Mouse (Mus musculus): ENCODE data around the gene Slc28a1. TPM values are rescaled to one million over a fixed set of nuclear protein-coding genes. Genes with fewer than 3 reads are reported as not detected.

Slc28a1 gene
- total RNA-seq (2021): under 1 TPM in 1 of 2 experiments, not detected in 1; 0.10 TPM
- polyA plus RNA-seq (2012; rRNA removed): 0.03 TPM in 1 of 2 replicates, not detected in the other
- long read RNA-seq: 0 reads

- no peak for DNase-seq
These were observed at the start of gene Slc28a1 for GRCm38 (mm10) chr7:81114555-81114954. TSS of gene Slc28a1 (plus strand) at chr7:81114799.

DNA sequence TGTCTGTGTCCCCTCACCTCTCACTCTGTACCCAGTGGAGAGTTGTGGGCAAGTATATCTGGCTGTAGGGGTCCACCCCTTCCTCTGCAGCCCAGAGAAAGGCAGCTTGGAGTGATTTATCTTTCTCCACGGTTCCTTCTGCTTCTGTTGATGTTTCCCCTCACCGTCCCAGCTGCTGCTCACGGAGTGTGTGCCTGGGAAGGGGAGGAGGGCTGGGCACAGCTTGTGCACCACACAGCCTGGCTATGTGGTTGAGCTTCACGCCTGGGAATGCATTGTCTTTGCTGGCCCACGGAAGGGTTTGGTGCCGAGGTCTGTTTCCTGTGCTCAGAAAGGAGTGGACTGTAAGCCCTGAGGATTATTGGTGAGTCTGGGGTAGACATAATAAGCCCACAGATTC, 47.9 kb upstream of the Slc28a1 start:
- no peak for DNase-seq

DNA sequence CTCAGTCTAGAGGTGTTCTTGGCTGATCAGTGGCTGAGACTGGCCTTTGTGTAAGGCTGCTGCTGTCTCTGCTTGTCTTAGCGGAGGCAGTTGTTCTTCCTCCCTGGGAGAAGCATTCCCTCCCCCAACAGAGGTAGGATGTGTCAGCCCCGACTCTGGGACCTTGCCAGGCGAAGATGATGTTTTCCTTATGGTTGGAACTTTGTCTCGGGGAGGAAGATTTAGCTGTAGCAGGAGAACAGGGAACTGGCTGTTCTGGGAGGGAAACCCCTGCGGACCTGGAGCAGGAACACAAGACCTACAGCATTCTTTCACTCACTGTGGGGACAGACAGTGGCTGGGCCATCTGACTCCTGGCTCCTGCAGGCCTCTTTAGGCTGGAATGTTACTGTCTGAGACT, 42.1 kb upstream of the Slc28a1 start:
- DNase-seq: no peak

GRCm38 (mm10) chr7:81073273-81073672, 41.3 kb upstream of the Slc28a1 start:
- DNase-seq: no peak

DNA sequence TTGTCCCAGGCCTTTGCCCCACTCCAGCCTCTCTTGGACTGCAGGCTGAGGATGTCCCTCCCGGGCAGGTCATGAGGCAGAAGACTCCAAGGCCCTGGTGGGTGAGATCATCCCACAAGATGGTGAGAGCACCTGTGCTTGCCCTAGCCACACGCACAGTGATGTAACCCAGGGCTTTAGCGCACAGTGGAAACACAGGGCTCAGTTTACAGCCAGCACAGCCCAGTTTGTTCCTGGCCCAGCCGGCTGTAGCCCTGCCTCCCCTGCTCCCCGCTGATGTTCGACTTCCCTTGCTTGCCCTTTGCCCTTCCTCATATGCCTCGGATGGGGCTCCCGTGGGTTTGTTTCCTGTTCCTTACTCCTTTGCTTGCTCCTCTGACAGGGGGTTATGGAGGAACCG, 40.1 kb upstream of the Slc28a1 start:
- no peak for DNase-seq

DNA sequence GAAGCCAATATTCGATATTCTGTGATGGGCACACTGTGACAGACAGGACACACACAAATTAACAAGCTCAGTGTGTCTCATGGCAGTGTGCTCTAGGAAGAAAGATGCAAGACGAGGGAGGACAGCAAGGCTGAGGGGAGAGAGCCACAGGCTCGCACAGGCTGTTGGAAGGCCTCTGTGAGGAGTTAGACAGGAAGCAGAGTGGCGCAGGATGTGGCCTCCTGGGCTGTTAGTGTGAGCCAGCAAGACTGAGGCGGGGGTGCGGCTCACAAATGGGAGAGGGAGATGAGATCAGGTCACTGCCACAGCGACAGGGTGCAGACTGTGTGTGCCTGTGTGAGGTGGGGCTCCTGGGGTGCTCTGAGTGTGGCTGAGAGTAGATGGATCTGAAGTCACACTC, 39.3 kb upstream of the Slc28a1 start:
- DNase-seq: no peak

- no peak for DNase-seq
These were observed 38.9 kb upstream of the Slc28a1 start for GRCm38 (mm10) chr7:81075732-81076131.

DNA sequence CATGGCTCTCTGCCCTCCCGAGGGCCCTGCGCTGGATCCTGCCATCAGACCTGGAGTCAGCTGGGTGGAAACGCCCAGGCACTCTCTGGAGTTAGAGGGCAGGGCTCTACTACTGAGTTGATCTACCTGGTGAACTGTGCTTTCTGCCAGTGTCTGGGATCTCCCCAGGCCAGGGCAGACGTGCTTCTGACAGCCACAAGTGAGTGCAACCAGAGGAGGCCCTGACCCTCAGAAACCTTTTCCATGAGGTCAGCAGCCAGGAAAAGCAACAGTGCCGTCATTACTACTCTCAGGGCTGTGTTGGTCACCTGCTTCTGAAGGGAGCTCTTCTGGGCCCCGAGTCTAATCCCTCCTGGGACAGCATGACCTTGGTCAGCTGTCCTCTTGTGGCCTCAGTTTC, 37.6 kb upstream of the Slc28a1 start:
- DNase-seq: no peak

DNA sequence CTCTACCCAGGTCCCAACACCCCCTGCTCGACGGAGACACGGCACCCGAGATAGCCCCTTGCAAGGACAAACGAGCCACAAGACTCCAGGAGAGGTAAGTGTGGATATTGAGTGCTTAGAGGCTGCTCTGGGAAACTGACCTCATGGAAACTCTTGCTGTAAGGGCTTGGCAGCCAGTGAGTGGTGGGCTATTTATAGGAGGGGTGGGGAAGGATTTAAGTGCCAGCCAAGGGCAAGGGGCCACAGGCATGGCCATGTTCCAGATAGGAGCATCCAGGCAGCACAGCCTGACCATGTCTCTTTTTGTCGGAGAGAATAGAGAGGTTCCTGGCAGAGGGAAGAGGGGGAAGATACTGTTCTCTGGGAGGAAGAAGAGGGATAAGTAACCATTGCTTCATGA, 35.9 kb upstream of the Slc28a1 start:
- no peak for DNase-seq

- no peak for DNase-seq
These were observed 21.1 kb upstream of the Slc28a1 start for GRCm38 (mm10) chr7:81093420-81093965.

- DNase-seq: no peak
These were observed 20.4 kb upstream of the Slc28a1 start for GRCm38 (mm10) chr7:81094104-81094757.

- no peak for DNase-seq
These were observed 14.3 kb upstream of the Slc28a1 start for GRCm38 (mm10) chr7:81100341-81100740.

GRCm38 (mm10) chr7:81102854-81103253, 11.7 kb upstream of the Slc28a1 start:
- DNase-seq: no peak

- DNase-seq: no peak
These were observed 9.1 kb upstream of the Slc28a1 start for GRCm38 (mm10) chr7:81105525-81105924.

DNA sequence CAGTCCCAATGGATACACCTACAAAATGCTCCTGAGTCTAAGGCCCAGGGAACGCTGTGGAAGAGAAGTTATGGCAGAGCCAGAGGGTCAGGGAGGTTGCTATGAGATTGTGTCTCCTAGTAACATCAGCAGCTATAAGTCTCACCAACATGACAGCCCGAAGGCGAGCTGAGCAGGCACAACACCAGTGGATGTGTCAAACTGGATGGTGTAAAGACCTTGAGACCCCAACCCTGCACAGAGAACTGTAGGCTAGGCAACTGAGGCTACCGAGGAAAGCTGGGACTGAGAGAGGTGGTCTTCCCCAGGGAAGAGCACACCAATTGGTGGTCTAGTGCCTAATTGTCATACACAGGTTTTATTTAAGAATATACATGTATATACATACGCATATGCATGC, 6.4 kb upstream of the Slc28a1 start:
- DNase-seq: no peak

DNA sequence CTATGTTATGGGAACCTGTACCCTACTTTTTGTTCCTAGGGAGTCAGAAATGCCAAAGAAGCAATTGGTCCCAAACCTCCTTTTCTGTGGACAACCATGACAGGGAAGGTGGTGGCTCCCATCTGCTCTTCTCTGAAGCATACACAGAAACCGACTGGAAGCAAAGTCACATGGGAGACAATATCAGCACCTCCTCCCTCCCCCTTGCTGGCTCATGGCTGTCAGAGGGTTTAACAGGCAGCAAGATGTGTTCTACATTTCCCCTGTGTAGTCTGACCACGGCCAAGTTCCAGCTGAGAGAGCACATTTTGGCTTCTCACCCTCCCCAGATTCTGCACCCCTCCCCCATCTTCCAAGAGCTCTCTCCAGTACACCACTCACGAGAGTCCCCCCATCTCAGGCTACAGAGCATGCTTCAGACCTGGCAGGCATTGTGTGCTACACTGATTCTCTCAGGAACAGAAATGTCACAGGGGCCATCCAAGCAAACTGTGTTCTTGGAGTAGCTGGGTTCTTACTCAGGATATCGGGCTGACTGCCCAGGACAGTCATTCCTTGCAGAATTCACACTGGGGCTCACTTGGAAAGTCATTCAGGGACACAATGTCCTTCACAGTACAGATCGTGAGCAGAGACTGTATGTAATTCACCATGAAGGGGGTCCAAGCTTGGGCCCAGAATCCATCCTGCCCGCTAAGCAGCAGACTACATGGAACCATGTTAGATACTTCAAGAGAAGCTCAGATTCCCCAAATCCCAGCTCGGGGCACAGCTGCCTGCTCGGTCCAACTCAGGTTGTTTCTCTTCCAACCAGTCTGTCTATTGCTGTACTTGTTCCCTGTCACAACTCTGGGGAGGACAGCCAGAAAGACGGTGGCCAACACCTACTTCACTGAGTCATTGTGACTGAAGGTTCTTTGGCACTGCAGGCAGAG, 4.6 kb upstream of the Slc28a1 start:
- DNase-seq: peak; percentile 84

DNA sequence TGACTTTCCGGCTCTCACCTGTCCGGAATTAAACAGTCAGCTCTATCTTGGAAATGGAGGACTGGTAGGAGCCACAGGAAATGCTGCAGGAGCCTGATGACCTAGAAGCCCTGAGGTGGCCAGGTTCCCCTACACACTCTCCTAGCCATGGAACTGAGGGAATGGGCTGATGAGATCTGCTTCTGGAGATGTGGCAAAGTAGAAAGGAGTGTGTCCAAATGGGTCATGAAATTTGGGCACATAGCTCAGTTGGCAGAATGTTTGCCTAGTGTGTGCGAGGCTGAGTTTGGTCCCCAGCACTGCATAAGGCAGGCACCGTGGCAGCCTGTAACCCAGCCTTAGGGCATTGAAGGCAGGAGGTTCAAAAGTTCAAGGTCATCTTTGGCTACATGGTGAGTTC, 3.8 kb upstream of the Slc28a1 start:
- peak; percentile 36 for DNase-seq

DNA sequence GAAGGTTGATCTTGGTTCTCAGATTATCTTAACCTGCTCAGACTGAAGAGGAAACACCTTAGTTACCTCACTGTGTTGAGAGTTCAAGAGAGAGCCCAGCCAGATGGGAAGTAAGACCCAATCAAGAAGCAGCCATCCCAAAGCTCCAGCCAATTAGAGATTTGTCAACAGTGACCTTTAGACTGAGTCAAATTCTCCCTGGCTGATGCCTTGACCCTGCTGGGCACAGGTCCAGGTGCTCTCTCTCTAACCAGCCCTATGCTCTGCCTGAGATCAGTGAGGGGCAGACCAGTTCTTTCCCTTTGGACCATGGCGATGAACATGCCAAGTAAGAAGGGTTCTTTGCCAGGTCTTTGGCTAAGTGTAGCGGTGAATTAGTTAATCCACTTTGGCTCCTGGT, 2.9 kb upstream of the Slc28a1 start:
- peak; percentile 80 for DNase-seq

- peak; percentile 39 for DNase-seq
These were observed 1.8 kb upstream of the Slc28a1 start for GRCm38 (mm10) chr7:81112686-81113360.

- no peak for DNase-seq
These were observed 6.5 kb downstream of the Slc28a1 start for GRCm38 (mm10) chr7:81121099-81121498.

- no peak for DNase-seq
These were observed 8.2 kb downstream of the Slc28a1 start for GRCm38 (mm10) chr7:81122808-81123207.

DNA sequence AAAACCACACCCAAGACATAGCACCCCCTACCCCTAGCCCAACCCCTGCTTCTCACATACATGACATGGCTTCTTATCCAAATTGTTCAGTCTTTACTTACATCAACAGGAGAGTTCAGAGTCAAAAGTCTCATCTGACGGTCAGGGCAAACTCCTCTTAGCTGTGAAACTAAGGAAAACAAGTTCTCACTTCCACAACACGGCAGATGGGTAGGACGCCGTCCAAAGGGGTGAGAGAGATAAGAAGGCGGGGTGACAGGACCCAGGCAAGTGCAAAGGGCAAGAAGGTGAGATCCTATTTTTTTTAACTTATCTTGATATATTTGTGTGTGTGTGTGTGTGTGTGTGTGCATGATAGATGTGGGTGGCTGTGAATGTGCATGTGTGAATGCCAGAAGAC, 9.0 kb downstream of the Slc28a1 start:
- DNase-seq: no peak

Measured in adrenal gland, adult 2 months (tissue).